Mouse (Mus musculus) heart, embryonic 14.5 days (tissue): ENCODE data around the gene Dennd1a. TPM values are rescaled to one million over a fixed set of nuclear protein-coding genes. Genes with fewer than 3 reads are reported as not detected.

Experiments
- ATAC-seq: fragments of 200-750 bp; cut with Nextera tagmentation; 2 replicates; pipeline ENCODE4 v1.8.0; 2017; ENCODE audit warnings: low read depth, moderate TSS enrichment; ENCODE audit not compliant: insufficient number of reproducible peaks, insufficient read depth, low FRiP score
- H3K27ac ChIP-seq, 2 experiments: fragments of 200-500 bp in 1 of 2; fragments of 300-500 bp in 1 of 2; sonication (generic) in 1 of 2; replicated peaks in 1 of 2; 2 replicates each; pipeline ENCODE4 v1.5.1; 2012 to 2014; ENCODE audit warnings: low read depth in 2 of 2, low read length in 2 of 2, control low read depth in 1 of 2, mild to moderate bottlenecking in 1 of 2, mixed read lengths in 1 of 2; ENCODE audit not compliant: control insufficient read depth in 1 of 2, insufficient read depth in 1 of 2
- H3K27me3 ChIP-seq: fragments of 300-500 bp; sonication (generic); 2 replicates; pipeline ENCODE4 v1.6.1; 2014; ENCODE audit warnings: mild to moderate bottlenecking, low read length, control low read depth; ENCODE audit not compliant: control insufficient read depth, insufficient read depth
- H3K36me3 ChIP-seq: fragments of 300-500 bp; sonication (generic); 2 replicates; pipeline ENCODE4 v1.6.1; 2014; ENCODE audit warnings: mild to moderate bottlenecking, control low read depth, low read length, mixed read lengths; ENCODE audit not compliant: control insufficient read depth, insufficient read depth
- H3K4me1 ChIP-seq, 2 experiments: fragments of 200-500 bp in 1 of 2; fragments of 300-500 bp in 1 of 2; sonication (generic) in 1 of 2; 2 replicates each; pipeline ENCODE4 v1.6.1; 2012 to 2014; ENCODE audit warnings: low read length in 2 of 2, control low read depth in 1 of 2, mixed read lengths in 1 of 2; ENCODE audit not compliant: control insufficient read depth in 2 of 2, insufficient read depth in 2 of 2
- H3K4me2 ChIP-seq: fragments of 300-500 bp; sonication (generic); 2 replicates; pipeline ENCODE4 v1.6.1; 2014; ENCODE audit warnings: mild to moderate bottlenecking, low read length
- H3K4me3 ChIP-seq, 2 experiments: fragments of 200-500 bp in 1 of 2; fragments of 300-500 bp in 1 of 2; sonication (generic) in 1 of 2; 2 replicates each; pipeline ENCODE4 v1.5.1; 2012 to 2014; ENCODE audit warnings: low read length in 2 of 2, mild to moderate bottlenecking in 2 of 2, control low read depth in 1 of 2, low read depth in 1 of 2, moderate library complexity in 1 of 2; ENCODE audit not compliant: control insufficient read depth in 1 of 2, insufficient read depth in 1 of 2
- H3K9ac ChIP-seq: fragments of 300-500 bp; sonication (generic); 2 replicates; pipeline ENCODE4 v1.6.1; 2014; ENCODE audit warnings: mild to moderate bottlenecking, low read length
- H3K9me3 ChIP-seq: fragments of 300-500 bp; sonication (generic); 2 replicates; pipeline ENCODE4 v1.6.1; 2016; ENCODE audit warnings: low read length, control low read depth; ENCODE audit not compliant: control insufficient read depth
- WGBS: fragments of 180-500 bp; shearing (Covaris S2); extraction: QIAGEN DNeasy Blood & Tissue Kit; methylation state at CpG from one replicate; pipeline ENCODE4 v1.1.7; 2014; 5-methylcytosine and 5-hydroxymethylcytosine counted together
- polyA plus RNA-seq: library from polyadenylated mRNA; unstranded; fragments of >200 nt; fragmentation: Nextera tagmentation; extraction: Ambion mirVana; gene quantifications from 2 replicates; pipeline ENCODE4 v1.2.1, GENCODE M21; 2014

The Dennd1a gene
- polyA plus RNA-seq, 1 experiment from 2014 or later: 12.1 TPM

GRCm38 (mm10) chr2:37764514-37764913, 522.7 kb downstream of the Dennd1a start:
- ATAC-seq: no peak
- Histone ChIP-seq H3K9ac (no peak overlapping the region), H3K27me3 (no peaks in the 10 kb centered on the region), H3K4me3 (no peak overlapping the region), H3K4me2 (peak overlapping the region; percentile 46), H3K4me1 (peaks cover 33 to 43% of the 10 kb centered on the region in 2 experiments), H3K27ac (peak overlapping the region in 1 of 2 experiments; percentile 56; a peak in 2 of 4 replicates), H3K9me3 (no peaks in the 10 kb centered on the region), H3K36me3 (no peaks in the 10 kb centered on the region)
- WGBS: 86% methylated on average over 2 of the region's 2 CpGs

DNA sequence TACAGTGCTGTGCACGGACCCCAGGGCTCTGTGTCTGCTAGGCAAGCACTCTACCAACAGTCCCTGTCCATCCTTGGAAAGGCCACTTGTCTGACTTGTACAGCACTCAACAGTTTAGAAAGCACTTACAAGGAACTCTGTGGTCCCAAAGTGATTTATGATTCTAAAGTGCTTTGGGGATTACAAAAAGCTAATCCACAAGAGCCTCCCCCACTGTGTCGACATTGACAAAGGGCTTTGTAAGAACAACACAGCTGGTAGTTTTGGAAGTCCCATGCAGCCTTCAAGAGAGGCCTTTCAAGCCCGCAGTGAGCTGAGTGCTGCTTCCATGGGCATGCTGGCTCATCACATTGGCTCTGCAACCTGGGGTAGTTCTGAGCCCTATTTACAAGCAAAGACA, 523.6 kb downstream of the Dennd1a start:
- ATAC-seq: no peak
- H3K4me3 ChIP-seq: no peak overlapping the region
- no peaks in the 10 kb centered on the region for H3K27me3 ChIP-seq
- H3K9ac ChIP-seq: no peak overlapping the region
- H3K36me3 ChIP-seq: no peaks in the 10 kb centered on the region
- peaks cover 35 to 40% of the 10 kb centered on the region in 2 experiments for H3K4me1 ChIP-seq
- no peak overlapping the region for H3K4me2 ChIP-seq
- H3K27ac ChIP-seq: no peak overlapping the region
- WGBS: 49% methylated on average over 3 of the region's 3 CpGs
- no peaks in the 10 kb centered on the region for H3K9me3 ChIP-seq

- Histone ChIP-seq H3K9ac (no peak overlapping the region), H3K4me2 (no peak overlapping the region), H3K36me3 (no peaks in the 10 kb centered on the region), H3K4me1 (peaks cover 21 to 32% of the 10 kb centered on the region in 2 experiments), H3K27ac (no peak overlapping the region), H3K4me3 (no peak overlapping the region), H3K27me3 (no peaks in the 10 kb centered on the region), H3K9me3 (no peaks in the 10 kb centered on the region)
- 47% methylated on average over 6 of the region's 6 CpGs for WGBS
- ATAC-seq: no peak
Measured at GRCm38 (mm10) chr2:37760633-37761032, 526.6 kb downstream of the Dennd1a start.

GRCm38 (mm10) chr2:37758343-37759015, 528.7 kb downstream of the Dennd1a start:
- Histone ChIP-seq H3K4me1 (peaks cover 9 to 21% of the 10 kb centered on the region in 2 experiments), H3K9ac (peak overlapping the region; percentile 49), H3K4me3 (peak overlapping the region; percentile 5; a peak in 2 of 4 replicates), H3K27ac (peak overlapping the region in 1 of 2 experiments; percentile 38; a peak in 1 of 4 replicates), H3K9me3 (no peaks in the 10 kb centered on the region), H3K4me2 (peak overlapping the region; percentile 37), H3K27me3 (no peaks in the 10 kb centered on the region), H3K36me3 (no peaks in the 10 kb centered on the region)
- 17% methylated on average over 21 of the region's 21 CpGs for WGBS
- ATAC-seq: peak; percentile 71; the same call in 1 of the 2 replicates

DNA sequence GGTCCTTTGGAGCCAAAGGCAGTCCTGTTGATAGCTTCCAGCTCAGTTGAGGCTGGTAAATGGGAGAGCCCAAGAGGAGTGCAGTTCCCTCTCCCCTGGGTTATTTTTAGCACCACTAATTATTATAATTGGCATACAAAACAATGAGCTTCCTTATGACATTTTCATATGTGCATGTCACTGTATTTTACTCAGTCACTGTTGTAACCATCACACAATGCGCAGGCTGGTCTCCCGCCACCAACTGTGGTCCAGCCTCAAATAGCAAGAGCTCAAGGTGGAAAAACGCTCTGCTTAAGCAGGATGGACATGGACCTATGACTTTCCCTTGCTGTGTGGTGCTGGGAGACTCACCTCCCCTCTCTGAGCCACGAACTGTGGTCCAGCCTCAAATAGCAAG, 529.4 kb downstream of the Dennd1a start:
- no peaks in the 10 kb centered on the region for H3K9me3 ChIP-seq
- H3K4me2 ChIP-seq: peak overlapping the region; percentile 37
- H3K4me1 ChIP-seq: peaks cover 9 to 21% of the 10 kb centered on the region in 2 experiments
- no peaks in the 10 kb centered on the region for H3K27me3 ChIP-seq
- no peaks in the 10 kb centered on the region for H3K36me3 ChIP-seq
- H3K9ac ChIP-seq: peak overlapping the region; percentile 49
- WGBS: 73% methylated on average over 4 of the region's 4 CpGs
- ATAC-seq: no peak
- peak overlapping the region in 1 of 2 experiments; percentile 5; a peak in 1 of 4 replicates for H3K4me3 ChIP-seq
- peak overlapping the region; percentile 1 to 38; a peak in 2 of 4 replicates for H3K27ac ChIP-seq

- no peak for ATAC-seq
- no peaks in the 10 kb centered on the region for H3K9me3 ChIP-seq
- no peak overlapping the region for H3K4me3 ChIP-seq
- H3K27me3 ChIP-seq: no peaks in the 10 kb centered on the region
- no peak overlapping the region for H3K4me2 ChIP-seq
- peaks cover 9 to 21% of the 10 kb centered on the region in 2 experiments for H3K4me1 ChIP-seq
- no peak overlapping the region for H3K27ac ChIP-seq
- no peak overlapping the region for H3K9ac ChIP-seq
- no peaks in the 10 kb centered on the region for H3K36me3 ChIP-seq
- 86% methylated on average over 5 of the region's 5 CpGs for WGBS
Measured at GRCm38 (mm10) chr2:37757016-37757415, 530.2 kb downstream of the Dennd1a start.

DNA sequence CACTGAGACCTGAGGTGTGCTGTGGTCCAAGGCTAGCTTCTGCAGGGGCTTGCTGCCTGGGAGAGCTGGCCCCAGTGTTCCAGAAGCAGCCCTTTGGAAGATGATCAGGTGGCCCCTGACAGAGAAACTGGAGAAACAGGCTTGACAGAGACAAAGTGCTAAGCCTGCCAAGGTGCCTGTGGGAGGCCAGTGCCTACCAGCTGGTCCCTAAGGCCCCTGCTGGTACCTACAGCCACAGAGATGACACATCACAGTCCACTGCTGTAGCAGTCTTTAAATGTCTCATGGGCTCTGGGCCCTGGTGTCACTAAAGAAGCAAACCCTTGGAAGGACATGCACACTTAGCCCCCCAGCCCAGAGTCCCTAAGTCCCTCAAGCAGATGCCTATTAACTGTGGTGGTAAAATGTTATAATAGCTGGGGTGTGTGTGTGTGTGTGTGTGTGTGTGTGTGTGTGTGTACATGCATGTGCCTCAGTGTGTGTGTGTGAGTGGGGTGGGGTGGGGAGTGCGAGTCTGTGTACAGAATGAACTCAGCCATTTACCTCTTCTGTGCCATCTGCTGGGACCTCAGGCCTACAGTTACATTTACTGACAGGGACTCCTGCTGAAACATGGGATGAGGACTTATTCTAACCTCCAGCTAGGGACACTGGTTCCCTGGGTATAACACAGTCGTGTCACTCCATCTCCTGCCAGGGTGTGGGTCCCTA, 530.8 kb downstream of the Dennd1a start:
- no peak overlapping the region for H3K4me3 ChIP-seq
- H3K27ac ChIP-seq: no peak overlapping the region
- H3K9ac ChIP-seq: no peak overlapping the region
- no peaks in the 10 kb centered on the region for H3K36me3 ChIP-seq
- H3K4me1 ChIP-seq: peaks cover 9 to 21% of the 10 kb centered on the region in 2 experiments
- H3K4me2 ChIP-seq: no peak overlapping the region
- no peaks in the 10 kb centered on the region for H3K27me3 ChIP-seq
- 83% methylated on average over 2 of the region's 2 CpGs for WGBS
- ATAC-seq: no peak
- H3K9me3 ChIP-seq: no peaks in the 10 kb centered on the region
